Mouse (Mus musculus): ENCODE measurements around the gene Dpp7.
A peak's percentile ranks its signal among the peaks of the same experiment; 100 is the strongest.

Dpp7 gene

DNA sequence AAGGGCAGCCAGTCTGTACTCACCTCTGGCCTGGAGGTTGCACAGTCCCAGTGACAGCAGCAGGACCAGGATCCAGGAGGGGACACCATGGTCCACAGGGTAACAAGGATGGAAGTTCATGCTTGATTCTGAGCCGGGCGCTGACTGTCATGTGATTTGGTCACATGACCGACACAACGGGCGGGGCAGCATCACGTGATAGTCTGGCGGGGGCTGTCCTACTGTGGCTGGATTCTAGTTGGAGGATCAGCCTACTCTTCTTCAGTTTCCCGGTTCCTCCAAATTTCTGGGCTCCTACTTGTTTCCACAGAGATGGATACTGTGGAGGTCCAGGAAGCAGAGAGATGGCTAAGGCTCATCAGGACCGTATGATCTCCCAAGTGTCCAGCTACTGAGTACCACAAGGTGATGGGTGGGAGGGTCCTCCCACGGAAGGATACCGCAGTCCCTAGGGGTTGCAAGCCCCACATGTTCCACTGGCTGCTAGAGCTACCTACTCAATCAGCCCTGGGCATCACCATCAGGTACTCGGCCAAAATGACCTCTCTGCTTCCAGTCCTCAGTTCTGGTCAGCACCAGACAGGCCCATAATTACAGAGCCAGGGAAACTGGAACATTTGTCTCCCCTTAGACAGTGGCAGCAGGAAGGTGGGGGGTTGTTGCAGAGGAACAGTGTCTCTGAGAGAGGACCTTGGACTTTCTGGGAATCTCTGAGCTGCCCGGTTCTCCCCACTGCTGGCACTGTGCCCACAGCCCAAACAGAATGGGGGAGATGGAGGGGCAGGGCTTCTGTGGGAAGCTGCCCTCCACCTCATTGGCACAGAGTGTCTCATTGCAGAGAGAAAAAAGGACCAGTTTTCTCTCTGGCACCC, at the start of gene Dpp7:
Gene Dpp7 (minus strand): TSS at position 152 of the 872 bp plus-strand sequence.
- DNase-seq = peak; percentile 98

DNA sequence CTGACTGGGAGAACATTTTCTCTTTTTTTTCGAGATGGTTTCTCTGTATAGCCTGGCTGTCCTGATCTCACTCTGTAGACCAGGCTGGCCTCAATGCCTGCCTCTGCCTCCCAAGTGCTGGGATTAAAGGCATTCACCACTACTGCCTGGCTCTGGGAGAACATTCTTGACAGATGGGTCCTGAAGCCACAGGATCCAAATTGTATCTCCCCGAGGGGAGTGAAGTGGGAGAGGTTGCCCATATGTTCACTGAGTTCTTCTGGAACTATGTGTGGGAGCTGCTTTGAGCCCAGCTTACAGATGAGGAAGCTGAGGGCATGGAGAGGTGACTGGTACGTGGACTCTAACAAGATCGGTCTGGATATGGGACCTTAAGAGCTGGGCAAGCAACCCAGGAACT, 47.8 kb upstream of the Dpp7 start:
- no peak for DNase-seq

DNA sequence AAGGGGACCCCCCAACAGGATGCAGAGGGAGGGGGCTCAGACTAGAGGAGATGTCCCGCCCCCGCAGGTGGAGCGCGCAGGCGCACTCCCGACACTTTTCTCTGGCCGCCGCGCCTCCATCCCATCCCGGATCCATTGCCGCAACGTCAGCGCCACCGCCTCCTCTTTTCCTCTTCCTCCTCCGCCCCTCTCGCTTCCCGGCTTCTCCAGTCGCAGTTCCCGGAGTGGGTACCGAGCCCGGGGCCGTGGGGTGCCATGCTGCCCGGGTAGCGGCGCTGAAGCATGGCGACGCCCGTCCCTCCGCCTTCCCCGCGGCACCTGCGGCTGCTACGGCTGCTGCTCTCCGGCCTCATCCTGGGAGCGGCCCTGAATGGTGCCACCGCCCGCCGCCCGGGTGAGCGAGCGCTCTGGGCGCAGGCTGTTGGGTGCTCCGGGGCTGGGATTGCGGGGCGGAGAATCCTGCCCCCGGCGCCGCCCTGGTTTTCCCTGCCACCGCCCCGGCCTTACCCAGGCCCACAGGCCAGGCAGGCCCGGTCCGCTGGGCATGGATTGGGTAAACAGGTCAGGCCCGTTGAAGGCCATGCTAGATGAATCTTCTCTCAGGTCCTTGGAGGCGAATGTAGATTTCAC, 46.9 kb upstream of the Dpp7 start:
- DNase-seq = peak; percentile 99

DNA sequence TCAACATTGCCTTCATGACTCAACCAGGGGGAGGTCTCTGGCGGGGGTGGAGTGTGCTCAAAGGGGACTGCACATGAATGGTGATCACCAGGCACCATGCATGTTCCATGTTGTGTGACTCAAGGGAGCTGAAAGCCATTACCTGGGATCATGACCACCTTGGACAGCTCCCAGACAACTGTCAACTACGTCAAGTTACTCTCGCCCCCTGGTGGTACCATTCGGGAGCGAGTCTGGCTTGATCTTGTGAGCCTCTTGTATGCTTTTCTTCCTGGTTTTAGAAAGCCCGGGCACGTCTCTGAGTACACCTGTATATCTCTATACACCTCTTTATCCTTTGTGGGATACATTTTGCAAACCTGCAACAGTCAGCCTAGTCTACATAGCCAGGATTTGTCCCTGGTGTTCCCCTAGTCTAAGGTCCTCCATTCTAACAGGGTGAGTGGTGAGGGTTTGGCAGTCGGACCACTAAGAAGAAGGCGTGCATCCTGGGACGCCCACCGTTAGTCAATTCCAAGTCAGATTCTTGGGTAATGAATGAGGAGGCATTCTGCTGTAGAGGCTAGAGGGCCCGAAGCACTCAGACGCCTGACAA, 46.3 kb upstream of the Dpp7 start:
- DNase-seq = peak; percentile 95

DNA sequence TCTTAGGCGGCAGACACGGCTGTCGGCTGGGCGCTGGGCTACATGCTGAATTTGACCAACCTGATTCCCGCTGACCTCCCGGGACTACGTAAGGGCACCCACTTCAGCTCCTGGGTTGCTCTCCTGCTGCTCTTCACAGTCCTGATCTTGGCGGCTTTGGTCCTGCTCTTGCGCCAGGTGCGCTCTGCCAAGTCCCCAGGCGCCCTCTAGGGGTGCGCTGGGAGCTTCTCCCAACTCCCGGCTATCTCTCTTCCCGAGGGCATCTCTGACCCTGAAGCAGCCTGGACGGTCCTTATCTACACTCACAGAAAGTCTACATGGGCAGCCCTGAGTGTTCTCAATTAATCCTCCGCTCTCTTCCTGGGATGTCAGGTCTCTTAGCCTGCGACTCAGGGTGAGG, 44.6 kb upstream of the Dpp7 start:
- peak; percentile 96 for DNase-seq

DNA sequence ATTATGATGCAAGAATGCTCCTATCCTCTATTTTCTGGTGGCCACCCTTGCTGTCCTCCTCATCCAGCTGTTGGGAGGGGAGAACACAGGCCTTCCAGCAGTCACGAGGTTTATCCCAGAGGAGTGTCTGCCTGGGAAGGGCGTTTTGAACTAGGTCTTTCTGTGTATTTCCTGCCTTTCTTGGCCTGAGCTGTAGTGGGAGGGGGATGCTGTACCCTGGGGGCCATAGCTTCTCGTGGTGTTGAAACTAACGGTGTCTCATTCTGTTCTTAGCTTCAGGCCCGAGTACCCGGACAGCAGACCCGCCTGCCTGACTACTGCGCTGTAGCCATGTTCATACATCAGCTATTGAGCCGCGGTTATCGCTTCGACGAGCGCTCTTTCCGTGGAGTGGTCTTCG, 44.1 kb upstream of the Dpp7 start:
- DNase-seq = peak; percentile 98

DNA sequence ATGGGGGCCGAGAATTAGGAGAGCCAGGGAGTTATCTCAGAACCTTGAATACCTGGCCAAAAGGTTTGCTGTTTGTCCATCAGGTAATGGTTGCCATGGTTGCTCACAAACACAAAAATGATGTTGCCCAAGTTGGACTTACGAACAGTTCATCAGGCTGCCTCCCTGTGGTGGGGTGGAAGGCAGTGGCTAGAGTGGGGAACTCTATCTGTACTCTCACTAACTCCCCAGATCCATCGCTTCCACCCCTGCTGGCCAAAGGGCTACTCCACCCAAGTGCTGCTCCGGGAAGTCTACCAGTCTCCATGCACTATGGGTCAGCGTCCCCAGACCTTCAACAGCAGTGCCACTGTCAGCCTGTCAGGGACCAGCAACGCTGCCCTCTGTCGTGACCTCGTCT, 42.9 kb upstream of the Dpp7 start, which contains the start of gene Npdc1:
Gene Npdc1 (plus strand): TSS at position 301 of the 400 bp plus-strand sequence.
- DNase-seq = peak; percentile 85

DNA sequence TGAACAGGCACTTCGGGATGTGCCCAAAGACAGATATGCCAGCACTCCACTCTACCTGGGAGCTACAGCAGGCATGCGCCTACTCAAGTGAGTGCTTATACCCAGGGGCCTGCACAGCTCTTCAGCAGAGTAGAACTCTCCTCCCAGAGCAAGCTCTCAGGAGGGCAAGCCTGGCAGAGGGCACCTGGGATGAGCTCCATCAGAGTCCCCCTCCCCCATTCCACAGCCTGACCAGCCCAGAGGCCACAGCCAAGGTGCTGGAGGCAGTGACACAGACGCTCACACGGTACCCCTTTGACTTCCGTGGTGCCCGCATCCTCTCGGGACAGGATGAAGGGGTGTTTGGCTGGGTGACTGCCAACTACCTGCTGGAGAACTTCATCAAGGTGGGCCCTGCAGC, 41.9 kb upstream of the Dpp7 start:
- peak; percentile 90 for DNase-seq

DNA sequence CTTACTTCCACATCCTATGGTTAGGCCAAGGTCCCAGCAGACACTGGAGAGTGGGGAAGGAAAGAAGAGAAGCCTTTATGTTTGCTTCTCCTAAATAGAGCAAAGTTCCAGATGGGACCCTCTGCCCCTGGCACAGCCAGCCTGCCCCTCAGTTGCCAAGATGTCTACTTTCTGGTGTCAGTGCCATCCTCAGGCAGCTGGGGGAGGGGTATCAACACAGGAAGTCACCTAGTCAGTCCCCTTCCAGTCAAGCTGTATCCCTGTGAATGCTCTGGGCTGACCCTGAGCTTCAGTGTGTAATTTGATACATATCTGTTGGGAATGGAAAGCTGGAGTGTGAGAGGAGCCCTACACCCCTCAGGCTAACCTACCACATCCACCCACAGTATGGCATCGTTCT, 40.9 kb upstream of the Dpp7 start:
- peak; percentile 90 for DNase-seq

DNA sequence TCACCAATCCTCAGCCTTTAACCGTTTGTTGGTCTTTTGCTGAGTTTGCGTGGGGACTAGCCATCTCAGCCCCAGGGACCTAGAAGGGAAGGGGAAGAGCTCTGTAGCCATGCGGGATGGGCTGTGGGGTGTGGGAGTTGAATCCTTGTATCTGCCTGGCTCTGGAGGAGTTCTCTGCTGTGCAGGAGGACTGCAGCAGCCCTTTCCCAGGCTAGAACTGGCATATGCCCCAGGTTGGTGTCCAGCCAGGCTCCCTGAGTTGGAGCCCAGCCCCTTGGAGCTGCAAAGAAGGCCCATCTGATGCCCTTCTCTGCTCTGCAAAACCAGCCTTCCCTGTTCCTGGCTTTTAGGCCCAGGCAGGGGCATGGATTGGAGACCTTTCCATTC, 40.4 kb upstream of the Dpp7 start:
- DNase-seq = peak; percentile 94

DNA sequence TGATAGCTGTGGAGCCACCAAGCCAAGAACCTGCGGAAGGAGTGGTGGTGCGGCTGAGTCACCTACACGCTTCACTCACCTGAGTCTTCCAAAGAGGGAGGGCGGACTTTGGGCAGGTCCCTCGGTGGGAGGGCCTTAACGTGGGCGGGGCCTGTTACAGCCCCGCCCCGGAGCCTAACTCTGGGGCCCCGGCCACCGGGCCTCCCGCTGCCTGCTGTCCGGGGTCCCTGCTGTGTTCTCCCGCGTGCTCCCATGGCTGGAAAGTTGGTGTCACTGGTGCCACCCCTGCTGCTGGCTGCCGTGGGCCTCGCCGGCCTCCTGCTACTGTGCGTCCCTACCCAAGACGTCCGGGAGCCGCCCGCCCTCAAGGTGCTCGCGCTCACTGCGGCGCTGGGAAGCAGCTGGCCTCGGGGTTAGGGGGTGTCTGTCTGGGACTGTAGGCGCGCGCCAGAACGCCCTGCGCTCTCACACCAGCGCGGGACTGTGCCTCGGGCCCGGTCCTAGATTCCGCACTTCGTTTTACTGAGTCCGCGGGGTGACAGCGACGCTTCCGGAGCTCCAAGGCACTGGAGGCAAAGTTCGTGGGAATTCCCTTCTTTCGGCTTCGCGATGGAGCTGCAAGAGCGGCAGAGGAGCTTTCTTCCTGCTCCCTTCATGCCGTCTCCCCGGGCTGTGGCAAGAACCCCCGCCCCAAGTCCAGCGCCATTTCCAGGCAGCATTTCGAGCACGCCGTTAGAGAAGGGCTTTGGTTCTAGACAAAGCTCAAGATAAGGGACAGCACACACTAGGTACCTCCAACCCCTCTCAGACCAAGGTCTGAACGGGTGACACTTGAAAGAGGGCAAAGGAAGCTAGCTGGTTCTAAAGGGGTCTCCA, 39.8 kb upstream of the Dpp7 start, which contains the start of gene Entpd2:
Gene Entpd2 (plus strand): TSS at position 154 of the 876 bp plus-strand sequence.
- DNase-seq = peak; percentile 97

DNA sequence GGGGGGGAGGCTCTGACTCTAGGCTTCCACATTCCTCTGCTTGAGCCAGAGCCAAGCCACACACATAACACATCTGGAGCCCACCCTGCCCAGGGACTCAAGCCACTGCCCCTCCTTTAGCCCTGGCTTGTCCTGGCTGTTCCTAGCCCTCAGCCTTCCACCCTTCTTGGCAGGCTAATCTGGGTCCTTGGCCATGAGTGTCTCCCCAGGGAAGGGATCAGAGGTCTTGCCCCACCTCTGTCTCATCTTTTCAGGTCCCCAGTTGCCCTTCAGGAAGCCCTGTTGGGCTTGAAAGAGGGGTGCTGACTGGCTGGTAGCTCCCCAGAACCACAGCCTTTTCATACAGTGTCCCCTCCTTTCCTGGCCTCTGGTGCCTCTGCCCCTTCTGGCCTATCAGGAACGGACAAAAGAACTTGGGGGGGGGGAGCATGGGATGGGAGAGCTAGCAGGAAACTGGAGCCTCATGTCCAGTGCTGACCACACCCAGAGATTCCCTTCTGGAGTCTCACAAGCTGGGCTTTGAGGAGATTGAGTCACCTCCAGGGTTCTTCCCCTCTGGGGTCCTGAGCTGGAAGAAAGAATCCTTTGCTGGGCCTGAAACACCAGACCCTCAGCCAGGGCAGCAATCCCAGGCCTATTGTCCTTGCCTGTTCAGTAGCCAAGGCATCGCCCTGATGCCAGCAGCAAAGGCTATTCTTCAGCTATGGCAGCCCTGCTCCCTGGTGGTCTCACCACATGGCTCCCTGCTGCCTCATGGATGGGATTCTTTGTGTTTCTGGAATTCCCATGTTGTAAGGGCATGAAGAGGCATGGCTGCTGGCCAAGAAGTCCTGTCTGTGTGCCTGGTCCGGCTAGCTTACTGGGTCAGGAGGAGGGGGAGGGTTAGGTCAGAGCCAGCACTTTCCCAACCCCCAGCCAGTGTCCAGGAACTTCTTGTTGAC, 38.4 kb upstream of the Dpp7 start:
- peak; percentile 98 for DNase-seq

DNA sequence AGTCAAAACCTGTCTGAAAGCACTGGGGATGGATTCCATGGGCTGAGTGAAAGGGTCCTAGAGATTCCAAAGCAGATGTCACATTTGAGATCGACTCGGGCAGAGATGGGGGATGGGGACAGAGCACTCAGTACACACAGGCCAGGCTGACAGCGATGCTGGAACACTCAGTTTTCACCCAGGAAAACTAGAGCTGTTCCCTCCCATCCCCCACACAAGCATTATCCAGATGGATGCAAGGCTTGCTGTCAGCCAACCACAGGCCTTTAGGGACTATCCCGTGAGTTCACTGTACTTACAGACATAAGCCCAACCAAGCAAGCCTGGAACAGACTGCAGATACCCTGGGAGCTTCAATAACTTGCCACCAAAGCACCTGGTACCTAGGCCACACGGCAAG, 35.1 kb upstream of the Dpp7 start:
- DNase-seq = peak; percentile 93

DNA sequence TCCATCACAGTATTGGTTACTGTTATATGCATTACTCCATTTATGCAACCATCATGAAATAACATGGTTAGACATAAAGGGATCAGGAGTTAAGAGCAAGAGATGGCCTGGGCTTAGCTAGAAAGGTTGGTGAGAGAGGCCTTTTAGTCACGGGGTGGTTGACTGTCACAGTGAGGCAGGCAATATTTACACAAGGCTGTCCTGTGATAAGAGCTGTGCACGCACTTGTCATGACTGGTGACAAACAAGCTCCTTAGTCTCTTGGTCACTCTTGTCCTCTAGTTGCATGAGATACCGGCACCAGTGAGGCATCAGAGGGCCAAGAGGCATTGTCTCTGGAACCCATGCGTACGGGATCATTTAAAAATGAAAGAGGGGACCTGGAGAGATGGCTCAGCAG, 28.3 kb upstream of the Dpp7 start:
- DNase-seq = no peak

DNA sequence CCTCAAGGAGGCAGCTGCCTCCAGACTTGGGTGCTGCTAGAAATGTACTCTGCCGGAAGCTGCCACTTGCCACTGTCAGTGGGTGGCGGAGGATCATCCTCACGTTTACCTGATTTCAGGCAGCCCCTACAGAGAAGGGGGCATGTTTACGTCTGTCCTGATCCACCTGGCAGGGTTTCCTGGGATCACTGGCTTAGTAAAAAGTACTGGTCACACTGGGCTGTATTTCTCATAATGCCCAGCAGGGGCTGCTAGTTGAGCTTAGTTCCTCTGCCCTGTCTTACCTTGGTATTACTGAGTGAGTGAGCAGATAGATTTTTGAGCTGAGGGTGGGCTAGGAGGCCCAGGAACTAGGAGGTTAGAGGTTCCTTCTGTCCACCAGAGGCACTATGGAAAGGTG, 20.4 kb upstream of the Dpp7 start:
- peak; percentile 93 for DNase-seq

DNA sequence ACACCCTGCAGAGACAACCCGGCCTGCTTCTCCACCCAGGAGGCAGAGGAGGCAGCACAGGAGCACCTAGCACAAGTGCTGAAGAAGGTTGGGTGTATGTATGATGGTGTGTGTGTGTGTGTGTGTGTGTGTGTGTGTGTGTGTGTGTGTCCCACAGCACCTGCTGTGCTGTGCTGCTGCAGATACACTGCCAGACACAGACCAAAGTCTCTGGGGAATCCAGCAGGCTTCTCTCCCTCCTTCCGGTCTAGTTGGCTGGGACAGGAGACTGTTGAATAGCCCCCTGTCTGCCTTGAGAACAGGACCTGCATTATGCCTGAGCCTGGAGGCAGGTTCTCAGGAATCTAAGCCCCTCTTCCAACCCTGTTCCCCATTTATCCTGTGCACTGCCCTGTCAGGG, 17.3 kb upstream of the Dpp7 start:
- no peak for DNase-seq

DNA sequence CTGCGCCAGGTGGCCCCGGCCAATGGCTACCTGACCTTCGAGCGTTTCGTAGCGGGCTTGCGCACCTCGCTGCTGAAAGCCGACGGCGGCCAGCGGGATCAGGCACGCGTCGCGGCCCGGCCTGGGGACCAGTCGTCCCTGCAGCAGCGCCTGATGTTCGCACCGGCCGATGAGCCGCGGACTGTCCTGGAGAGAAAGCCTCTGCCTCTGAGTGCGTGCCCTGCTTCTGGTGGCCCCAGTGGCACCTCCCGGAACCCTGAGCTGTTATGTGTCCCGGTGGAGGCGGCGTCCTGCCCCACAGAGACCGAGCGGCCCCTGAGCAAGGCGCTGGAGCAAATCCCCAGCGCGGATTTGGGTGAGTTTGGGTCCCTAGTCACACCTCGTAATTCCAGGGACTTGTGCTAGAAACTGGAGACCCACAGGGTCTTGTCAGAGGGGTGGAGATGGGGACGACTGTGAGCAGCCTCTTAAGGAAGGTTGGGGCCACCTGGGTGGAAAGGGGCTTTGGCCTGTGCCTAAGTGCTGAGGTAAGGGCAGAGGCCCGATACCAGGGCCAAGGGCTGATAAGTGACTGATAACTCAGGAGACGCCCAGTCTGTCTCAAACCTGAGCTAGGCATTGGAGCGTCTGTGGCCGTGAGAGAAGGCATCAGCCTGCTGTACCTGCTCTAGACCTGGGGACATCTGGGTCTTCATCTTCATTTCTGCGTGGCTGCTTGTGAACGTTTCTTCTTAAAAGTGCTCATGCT, 16.7 kb upstream of the Dpp7 start:
- peak; percentile 89 for DNase-seq

DNA sequence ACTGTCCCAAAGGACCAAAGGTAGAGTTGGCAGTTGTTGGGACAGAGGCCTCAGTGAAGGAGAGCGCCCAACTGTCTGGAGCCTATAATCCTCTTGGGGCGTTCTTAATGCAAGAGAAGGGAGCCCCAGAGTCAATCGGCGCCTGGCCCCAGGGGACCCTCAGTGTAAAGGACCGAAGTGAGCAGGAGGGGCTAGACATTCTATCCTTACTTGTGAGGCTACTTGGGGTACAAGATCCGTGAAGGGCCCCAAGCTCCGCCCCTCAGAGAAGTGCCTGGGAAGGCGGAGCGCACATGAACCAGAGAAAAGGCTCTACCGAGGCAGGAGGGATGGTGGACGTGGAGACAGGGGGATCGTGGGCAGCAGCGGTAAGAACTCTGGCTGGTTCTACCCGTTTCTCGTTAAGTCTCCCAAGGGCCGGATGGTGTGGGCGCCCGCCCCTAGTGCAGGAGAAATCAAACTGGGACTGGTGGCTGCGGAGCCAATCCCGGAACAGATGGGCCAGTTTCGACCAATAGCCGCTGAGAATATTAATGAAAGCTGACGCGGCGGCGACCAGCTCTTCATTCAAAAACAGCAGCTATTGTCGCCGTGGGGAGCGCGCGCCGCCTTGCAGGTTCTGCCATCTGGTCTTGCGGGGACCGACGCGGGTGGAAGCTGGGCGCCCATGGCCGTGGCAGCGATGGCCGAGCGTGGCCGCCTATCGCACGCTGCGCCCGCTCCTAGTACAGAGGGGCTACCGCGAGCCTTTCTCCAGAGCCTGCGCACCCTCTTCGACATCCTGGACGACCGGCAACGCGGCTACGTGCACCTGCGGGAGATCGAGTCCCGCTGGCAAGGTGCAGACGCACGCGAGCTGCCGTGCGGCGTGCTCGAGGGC, 15.8 kb upstream of the Dpp7 start, which contains the start of gene Sapcd2:
Gene Sapcd2 (plus strand): TSS at position 558 of the 880 bp plus-strand sequence.
- peak; percentile 100 for DNase-seq

DNA sequence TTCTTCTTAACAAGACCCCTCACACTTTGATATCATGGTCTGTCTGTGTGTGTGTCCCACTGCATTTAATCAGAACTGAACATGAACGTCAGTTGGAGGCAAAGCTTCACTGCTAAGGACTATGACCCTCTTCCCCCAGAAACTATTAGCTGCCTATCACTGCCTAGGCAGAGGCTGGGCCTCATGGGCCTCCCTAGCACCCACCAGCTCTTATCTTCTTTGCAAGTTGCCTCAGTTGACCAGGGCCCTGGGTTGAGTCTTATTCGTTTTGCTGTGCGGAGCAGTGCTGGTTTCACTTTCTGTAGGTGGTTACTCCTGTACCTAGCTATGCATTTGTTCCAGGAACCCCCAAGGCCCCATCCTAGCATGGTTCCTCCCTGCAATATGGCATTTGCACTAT, 13.8 kb upstream of the Dpp7 start:
- no peak for DNase-seq
